In the genomic region with DNA sequence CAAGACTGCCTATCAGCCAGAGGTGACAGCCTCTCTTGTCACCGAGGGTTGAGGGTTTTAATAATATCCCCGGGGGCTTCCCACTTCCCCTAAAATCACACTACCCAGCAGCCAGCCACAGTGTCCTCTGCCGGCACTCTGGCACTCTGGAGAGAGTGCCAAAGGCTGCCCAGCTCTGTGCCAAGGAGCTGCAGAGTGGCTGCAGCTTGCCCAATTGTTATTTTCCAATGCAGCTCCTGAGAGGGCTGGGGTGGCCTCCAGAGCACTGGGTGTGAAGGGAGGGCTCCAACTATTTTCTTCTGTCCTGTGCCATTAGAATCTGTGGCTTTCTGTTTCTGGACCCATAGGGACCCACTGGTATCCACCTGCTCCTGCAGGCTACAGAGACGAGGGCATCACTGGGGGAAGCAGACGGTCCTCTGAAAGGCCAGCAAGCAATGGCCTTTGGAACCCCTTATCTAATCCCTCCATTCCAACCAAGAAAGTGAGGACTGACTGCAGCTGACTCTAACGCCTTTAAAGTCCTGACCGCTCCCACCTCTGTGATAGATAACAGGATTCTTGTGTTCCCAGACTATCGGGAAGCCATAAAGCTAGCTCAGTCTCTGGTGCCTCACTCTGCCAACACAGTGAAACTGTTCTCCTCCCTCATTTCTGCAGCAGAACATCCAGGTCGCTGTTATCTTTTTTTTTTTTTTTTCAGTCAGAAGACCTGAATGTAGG, we compare ENCODE assay signal across 9 mouse cellular contexts. TPM values are rescaled to one million over a fixed set of nuclear protein-coding genes. Genes with fewer than 3 reads are reported as not detected.
DNase-seq lines count a peak whose midpoint lies in the region; ATAC-seq and TF ChIP-seq lines count a peak whose summit lies in the region.
"Had no signal": no experiment of that assay in that cellular context is flagged by ENCODE, and none has a peak within 500 bp of the region (broad histone marks: within the 10 kb centered on the region; RNA-seq: fewer than 3 reads in every experiment).

No protein-coding gene starts in this region.

- no peak overlapping the region for H3K4me3 ChIP-seq in forebrain, postnatal 0 days (ENCODE audit: low read depth, low read length)
- no peak overlapping the region for H3K4me3 ChIP-seq in forebrain, embryonic 14.5 days (ENCODE audit: low read depth, low read length)
- no peak overlapping the region for H3K4me3 ChIP-seq in intestine, embryonic 15.5 days (replicated peaks)

- no peak for TF ChIP-seq CTCF in forebrain, postnatal 0 days (IDR thresholded peaks at IDR 0.05; ENCODE audit: low read depth)

- peaks cover 18% of the 10 kb centered on the region for H3K4me1 ChIP-seq in forebrain, postnatal 0 days (ENCODE audit: insufficient read depth)
- H3K4me1 ChIP-seq in forebrain, embryonic 14.5 days (ENCODE audit: control insufficient read depth, insufficient read depth, low read length): no peaks in the 10 kb centered on the region
- peaks cover 14% of the 10 kb centered on the region for H3K4me1 ChIP-seq in intestine, embryonic 15.5 days (replicated peaks)

- H3K36me3 ChIP-seq in forebrain, postnatal 0 days (ENCODE audit: insufficient read depth): no peaks in the 10 kb centered on the region; the same call in 1 of the 2 replicates
- H3K36me3 ChIP-seq in forebrain, embryonic 14.5 days (ENCODE audit: control insufficient read depth, insufficient read depth, low read length): no peaks in the 10 kb centered on the region
- H3K36me3 ChIP-seq in intestine, embryonic 15.5 days: no peaks in the 10 kb centered on the region

- H3K27me3 ChIP-seq in forebrain, postnatal 0 days (ENCODE audit: insufficient read depth, low read length): no peaks in the 10 kb centered on the region
- no peaks in the 10 kb centered on the region for H3K27me3 ChIP-seq in forebrain, embryonic 14.5 days (replicated peaks; ENCODE audit: control insufficient read depth, insufficient read depth, low read length)
- no peaks in the 10 kb centered on the region for H3K27me3 ChIP-seq in intestine, embryonic 15.5 days (replicated peaks)

- H3K9ac ChIP-seq in forebrain, postnatal 0 days: no peak overlapping the region
- H3K9ac ChIP-seq in forebrain, embryonic 14.5 days (ENCODE audit: low read length): no peak overlapping the region
- no peak overlapping the region for H3K9ac ChIP-seq in intestine, embryonic 15.5 days

- WGBS in forebrain, postnatal 0 days: 48% methylated on average over 9 of the region's 9 CpGs
- WGBS in forebrain, embryonic 14.5 days: 67% methylated on average over 9 of the region's 9 CpGs
- WGBS in intestine, embryonic 15.5 days: 37% methylated on average over 9 of the region's 9 CpGs

- no peaks in the 10 kb centered on the region for H3K9me3 ChIP-seq in forebrain, postnatal 0 days (ENCODE audit: low read length)
- H3K9me3 ChIP-seq in forebrain, embryonic 14.5 days (replicated peaks; ENCODE audit: control insufficient read depth, low read length): no peaks in the 10 kb centered on the region
- no peaks in the 10 kb centered on the region for H3K9me3 ChIP-seq in intestine, embryonic 15.5 days

- H3K4me2 ChIP-seq in forebrain, postnatal 0 days (ENCODE audit: low read depth): no peak overlapping the region
- H3K4me2 ChIP-seq in forebrain, embryonic 14.5 days (ENCODE audit: low read length): no peak overlapping the region
- 0 out of 2 replicates have a peak overlapping the region, but pooled peaks have one; percentile 6 for H3K4me2 ChIP-seq in intestine, embryonic 15.5 days (replicated peaks)

- DNase-seq in forebrain, postnatal 0 days: no peak
- no peak for DNase-seq in forebrain, embryonic 14.5 days (ENCODE audit: low spot score)
- DNase-seq in A20 (ENCODE audit: low read depth, low spot score): peak; percentile 27
- peak; percentile 88 for DNase-seq in cerebellum, adult 9-11 months
- DNase-seq in lung, postnatal 4 days: no peak
- DNase-seq in frontal cortex, postnatal 10 days (ENCODE audit: low spot score in 2 of 2): no peak

- H3K27ac ChIP-seq in forebrain, postnatal 0 days (ENCODE audit: low read depth, low read length): 0 out of 2 replicates have a peak overlapping the region, but pooled peaks have one; percentile 15
- H3K27ac ChIP-seq in forebrain, embryonic 14.5 days (ENCODE audit: low read depth, low read length): no peak overlapping the region
- 0 out of 2 replicates have a peak overlapping the region, but pooled peaks have one; percentile 15 for H3K27ac ChIP-seq in intestine, embryonic 15.5 days

- no peak for ATAC-seq in forebrain, postnatal 0 days
- no peak for ATAC-seq in forebrain, embryonic 14.5 days
- peak; percentile 92 for ATAC-seq in intestine, embryonic 15.5 days
- no peak for ATAC-seq in megakaryocyte, adult 5-6 weeks (ENCODE audit: poor library complexity, severe bottlenecking)
- ATAC-seq: midbrain, embryonic 16.5 days had no signal

RNA-seq across cellular contexts. Expression of a gene that starts 12.2 kb away (rescaled TPM):
- 0.10 and 0.23 TPM in 2 replicates for total RNA-seq in forebrain, postnatal 0 days (2014; rRNA removed)
- 0.12 TPM in 1 of 2 replicates, not detected in the other for polyA plus RNA-seq in forebrain, postnatal 0 days (2015; fragmentation: Nextera tagmentation; extraction: Ambion mirVana)
- polyA plus RNA-seq in forebrain, embryonic 14.5 days (2014; fragmentation: Nextera tagmentation; extraction: Ambion mirVana): 0.10 TPM in 1 of 2 replicates, not detected in the other
- polyA plus RNA-seq in intestine, embryonic 15.5 days (2015; fragmentation: Nextera tagmentation; extraction: Ambion mirVana): 0.15 and 0.52 TPM in 2 replicates
- 0.09 and 0.16 TPM in 2 replicates for total RNA-seq in megakaryocyte, adult 5-6 weeks (2015)
- total RNA-seq in megakaryocyte, adult 5-6 weeks (2017): not detected in 2 replicates

RNA-seq across cellular contexts. Expression of a gene that starts 23.5 kb away (rescaled TPM):
- total RNA-seq in forebrain, postnatal 0 days (2014; rRNA removed): 0.38 and 1.3 TPM in 2 replicates
- polyA plus RNA-seq in forebrain, postnatal 0 days (2015; fragmentation: Nextera tagmentation; extraction: Ambion mirVana): 3.3 and 4.1 TPM in 2 replicates
- 2.5 and 3.7 TPM in 2 replicates for polyA plus RNA-seq in forebrain, embryonic 14.5 days (2014; fragmentation: Nextera tagmentation; extraction: Ambion mirVana)
- 0.44 and 0.58 TPM in 2 replicates for polyA plus RNA-seq in intestine, embryonic 15.5 days (2015; fragmentation: Nextera tagmentation; extraction: Ambion mirVana)
- 137 and 168 TPM in 2 replicates for total RNA-seq in megakaryocyte, adult 5-6 weeks (2015)
- 120 and 142 TPM in 2 replicates for total RNA-seq in megakaryocyte, adult 5-6 weeks (2017)

RNA-seq across cellular contexts. Expression of a gene that starts 29.8 kb away (rescaled TPM):
- 38.4 and 41.5 TPM in 2 replicates for total RNA-seq in forebrain, postnatal 0 days (2014; rRNA removed)
- polyA plus RNA-seq in forebrain, postnatal 0 days (2015; fragmentation: Nextera tagmentation; extraction: Ambion mirVana): 29.3 and 37.5 TPM in 2 replicates
- polyA plus RNA-seq in forebrain, embryonic 14.5 days (2014; fragmentation: Nextera tagmentation; extraction: Ambion mirVana): 5.4 and 7.1 TPM in 2 replicates
- polyA plus RNA-seq in intestine, embryonic 15.5 days (2015; fragmentation: Nextera tagmentation; extraction: Ambion mirVana): 4.0 and 8.3 TPM in 2 replicates
- total RNA-seq in megakaryocyte, adult 5-6 weeks (2015): not detected in 2 replicates
- not detected in 2 replicates for total RNA-seq in megakaryocyte, adult 5-6 weeks (2017)

Comparison
In these comparisons a context has a peak if more than half of its experiments do, and no peak if none do; other contexts are left out.
1. DNase-seq: peak in A20 (single experiment) and cerebellum, adult 9-11 months (single experiment); none in forebrain, postnatal 0 days (single experiment), forebrain, embryonic 14.5 days (single experiment), lung, postnatal 4 days (0 of 2) and frontal cortex, postnatal 10 days (0 of 2).